Mouse (Mus musculus) yolk sac, embryonic 10.5 days (tissue): Measurements from ENCODE around the gene Apol9a.

ENCODE experiments used
- DNase-seq: peaks from one replicate; pipeline ENCODE4 v3.0.0-alpha.2; 2017; ENCODE audit warnings: low spot score

Gene Apol9a

GRCm38 (mm10) chr15:77376920-77377319 lies 34.0 kb downstream of the Apol9a start:
- DNase-seq: no peak

DNA sequence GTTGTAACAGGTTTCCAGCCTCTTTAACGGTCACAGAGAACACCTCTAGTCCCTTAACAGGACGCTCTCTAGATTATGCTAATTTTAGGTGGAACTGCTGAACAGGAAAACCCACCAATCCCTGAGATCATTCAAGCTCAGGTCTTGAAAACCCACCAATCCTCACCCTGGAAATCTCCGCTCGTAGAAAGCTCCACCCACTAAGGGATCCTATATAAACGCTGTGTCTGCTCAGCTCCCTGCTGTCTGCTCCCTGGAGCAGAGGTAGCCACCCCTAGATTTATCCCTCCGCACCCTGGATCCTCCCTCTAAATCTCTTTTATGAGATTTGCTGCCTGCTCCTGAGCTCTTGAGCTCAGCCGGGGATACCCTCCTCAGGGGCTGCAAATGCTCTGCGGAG lies 40.3 kb downstream of the Apol9a start:
- no peak for DNase-seq

DNA sequence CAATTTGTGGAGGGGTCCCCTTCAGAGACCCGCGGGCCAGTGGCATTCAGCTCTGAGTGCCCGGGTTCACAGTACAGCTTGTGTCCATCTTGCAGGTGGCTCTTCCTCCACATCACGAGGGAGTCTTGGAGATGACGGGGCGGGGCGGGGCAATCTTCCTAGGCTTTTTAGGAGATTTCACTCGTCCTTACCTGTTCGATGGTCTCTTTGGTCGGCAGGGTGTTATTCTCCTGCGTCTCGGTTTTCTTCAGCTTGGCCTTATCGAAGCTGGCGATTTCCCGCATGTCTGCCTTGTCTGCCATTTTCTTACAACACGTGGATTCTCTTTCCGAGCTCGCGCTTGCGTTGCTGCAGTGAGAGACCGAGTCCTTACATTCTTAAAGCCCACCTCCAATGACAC lies 41.0 kb downstream of the Apol9a start:
- DNase-seq: no peak

DNA sequence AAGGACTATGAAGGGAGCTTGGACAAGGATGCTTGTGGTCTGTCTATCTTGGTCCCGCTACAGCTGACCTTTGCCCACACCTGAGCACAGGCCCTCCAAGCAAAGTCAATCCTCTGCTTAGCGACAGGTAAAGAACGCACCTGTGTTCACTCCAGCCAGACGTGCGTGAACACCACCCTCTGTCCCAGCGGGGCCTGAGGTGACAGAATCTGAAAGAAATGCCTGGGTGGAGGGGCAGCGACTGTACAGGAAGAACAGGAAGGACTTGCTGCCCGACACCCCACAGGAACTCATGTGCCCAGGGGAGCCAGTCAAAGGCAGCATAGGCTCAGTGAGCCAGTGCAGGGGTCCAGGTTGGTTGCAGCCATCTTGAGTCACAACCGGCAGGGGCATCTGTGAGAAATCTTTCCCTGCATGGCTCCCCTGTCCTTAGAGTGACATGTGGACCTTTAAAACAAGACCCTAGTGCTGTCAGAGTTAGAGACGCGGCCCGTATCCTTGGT lies 42.1 kb downstream of the Apol9a start:
- DNase-seq: no peak

GRCm38 (mm10) chr15:77368148-77368547 lies 42.8 kb downstream of the Apol9a start:
- peak; percentile 91 for DNase-seq

GRCm38 (mm10) chr15:77367504-77367903 lies 43.4 kb downstream of the Apol9a start:
- peak; percentile 29 for DNase-seq

DNA sequence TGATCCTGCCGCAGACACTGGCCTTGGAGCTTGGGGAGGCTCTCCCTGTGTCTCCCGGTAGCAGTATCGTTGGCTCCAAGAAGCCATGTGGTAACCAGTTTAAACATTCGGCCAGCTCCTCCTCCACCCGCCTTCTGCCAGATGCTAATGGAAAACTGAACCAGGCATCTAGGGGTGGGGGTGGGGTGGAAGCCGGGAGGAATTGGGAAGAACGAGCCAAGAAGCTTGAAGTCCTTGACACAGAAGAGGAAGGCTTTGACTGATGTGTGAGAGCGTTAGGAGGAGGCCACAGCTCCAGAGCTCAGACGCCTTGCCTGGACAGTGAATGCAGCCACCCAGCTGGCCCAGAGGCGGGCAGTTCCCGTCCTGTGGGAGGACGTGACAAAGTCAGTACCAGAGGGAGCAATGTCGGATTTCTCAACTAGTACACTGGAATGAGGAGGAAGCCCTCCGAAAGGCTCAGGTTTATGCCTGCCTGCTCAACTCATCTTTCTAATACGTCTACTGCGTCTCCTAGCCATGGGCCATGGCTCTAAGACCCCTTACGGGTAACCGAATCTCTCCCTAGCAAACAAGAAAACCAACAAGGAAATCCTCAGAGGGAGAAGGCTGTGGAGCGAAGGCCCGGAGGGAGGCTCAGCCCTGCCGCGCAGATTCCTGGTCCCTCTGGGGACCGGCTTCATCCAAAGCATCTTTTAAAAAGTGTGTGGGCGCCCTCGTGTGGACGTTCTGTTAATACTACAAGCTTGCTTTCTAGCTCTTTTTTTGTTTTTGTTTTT lies 44.0 kb downstream of the Apol9a start:
- peak; percentile 76 for DNase-seq

- DNase-seq: no peak
Measured at GRCm38 (mm10) chr15:77365700-77366570, 45.0 kb downstream of the Apol9a start.

DNA sequence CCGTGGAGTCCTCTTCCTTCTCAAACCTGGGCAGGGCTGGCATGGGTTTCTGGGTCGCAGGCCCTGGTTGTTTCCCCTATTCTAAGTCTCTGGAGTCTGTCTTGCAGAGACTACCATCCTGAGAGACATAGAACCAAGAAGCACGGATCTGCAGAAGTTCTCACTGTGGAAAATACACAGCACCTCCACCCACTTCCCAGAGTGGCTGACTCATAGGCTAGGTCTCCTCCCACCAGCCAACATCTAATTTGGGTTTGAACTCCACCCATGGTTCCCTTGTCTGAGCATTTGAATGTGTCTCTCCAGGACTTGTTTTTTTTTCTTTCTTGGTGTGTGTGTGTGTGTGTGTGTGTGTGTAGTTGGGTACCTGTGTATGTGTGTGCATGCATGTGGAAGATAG lies 46.9 kb downstream of the Apol9a start:
- no peak for DNase-seq

DNA sequence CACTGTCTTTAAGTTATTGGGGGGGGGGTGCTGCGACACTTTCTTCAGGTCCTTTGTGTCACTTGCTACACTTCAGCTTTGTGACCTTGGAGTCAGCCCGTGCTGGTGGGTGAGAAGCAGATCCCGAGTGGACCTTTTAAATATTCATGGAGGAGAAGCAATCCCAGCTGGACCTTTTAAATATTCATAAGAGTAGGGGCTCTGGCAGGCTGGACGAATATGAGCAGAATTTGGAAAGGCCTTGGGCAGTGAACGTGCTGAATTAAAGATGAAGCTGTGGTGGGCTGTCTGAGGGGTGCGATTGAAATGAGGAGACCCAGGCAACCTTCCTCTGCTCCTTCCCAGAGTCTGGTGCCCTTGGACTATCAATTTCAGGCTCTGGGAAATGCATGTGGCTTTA lies 47.4 kb downstream of the Apol9a start:
- no peak for DNase-seq

GRCm38 (mm10) chr15:77362952-77363351 lies 48.0 kb downstream of the Apol9a start:
- DNase-seq: no peak

DNA sequence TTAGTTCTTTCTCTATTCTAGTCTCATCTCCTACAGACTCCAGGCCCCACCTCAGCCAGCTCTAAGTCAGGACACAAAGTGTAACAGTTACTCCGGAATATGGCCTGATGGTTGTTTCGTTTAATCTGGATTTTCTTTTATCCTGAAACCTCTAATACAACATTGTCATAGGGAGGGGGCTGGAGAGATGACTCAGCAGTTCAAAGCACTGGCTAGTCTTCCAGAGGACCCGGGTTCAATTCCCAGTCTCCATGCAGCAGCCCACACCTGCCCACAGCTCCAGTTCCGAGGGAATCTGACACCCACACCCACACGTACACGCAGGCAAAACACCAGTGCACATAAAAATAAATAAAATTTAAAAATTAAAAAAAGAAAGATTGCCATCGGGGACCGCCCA lies 51.0 kb downstream of the Apol9a start:
- no peak for DNase-seq

DNA sequence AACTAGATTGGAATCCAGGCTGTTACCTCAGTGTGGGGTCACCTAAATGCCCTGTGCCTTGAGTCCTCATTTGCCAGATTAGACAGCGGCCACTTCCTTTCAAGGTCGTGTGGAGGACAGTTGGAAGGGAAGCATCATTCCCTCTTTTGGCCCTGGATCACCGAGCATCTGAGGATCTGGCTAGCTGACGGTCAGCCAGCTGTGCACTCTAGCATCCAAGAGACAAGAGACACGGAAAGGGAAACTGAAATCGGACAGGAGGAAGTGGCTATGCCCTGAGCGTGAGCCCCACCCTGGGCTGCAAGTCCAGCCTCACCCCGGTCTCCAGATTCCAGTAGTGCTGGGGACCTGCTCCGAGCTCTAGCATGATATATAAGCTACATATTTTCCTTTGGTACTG lies 51.4 kb downstream of the Apol9a start:
- no peak for DNase-seq

GRCm38 (mm10) chr15:77359084-77359483 lies 51.9 kb downstream of the Apol9a start:
- DNase-seq: no peak

DNA sequence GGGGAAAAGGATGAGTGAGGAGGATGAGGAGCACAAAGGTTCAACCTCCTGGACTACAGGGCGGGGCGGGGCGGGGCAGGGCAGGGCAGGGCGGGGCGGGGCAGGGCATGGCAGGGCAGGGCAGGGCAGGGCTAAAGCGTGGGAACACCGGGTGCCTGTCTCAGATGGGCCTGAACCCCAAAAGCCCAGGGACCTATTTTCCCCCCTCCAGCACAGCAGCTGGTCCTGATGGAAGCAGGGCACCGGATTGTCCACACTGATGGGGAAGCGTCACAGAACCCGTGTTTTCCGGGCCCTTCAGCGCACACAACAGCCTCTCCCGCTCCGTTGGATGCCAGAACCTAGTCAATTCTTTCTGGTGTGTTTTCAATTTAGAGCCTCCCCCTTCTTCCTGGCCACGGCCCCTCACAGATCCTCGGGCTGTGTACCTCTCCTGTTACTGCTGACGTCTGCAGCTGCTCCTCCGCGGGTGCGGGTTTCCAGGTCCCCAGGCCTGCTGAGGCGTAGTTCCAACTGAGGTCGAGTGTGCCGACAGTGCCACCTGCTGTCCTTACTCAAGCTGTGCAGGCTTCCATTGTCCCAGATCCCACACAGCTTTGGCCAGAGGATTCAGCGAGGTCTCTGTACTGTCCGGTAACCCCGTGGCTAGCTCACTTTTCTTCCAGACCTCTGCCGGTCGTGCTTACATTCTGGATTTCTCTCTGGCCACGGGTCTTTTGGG lies 52.5 kb downstream of the Apol9a start:
- peak; percentile 86 for DNase-seq

DNA sequence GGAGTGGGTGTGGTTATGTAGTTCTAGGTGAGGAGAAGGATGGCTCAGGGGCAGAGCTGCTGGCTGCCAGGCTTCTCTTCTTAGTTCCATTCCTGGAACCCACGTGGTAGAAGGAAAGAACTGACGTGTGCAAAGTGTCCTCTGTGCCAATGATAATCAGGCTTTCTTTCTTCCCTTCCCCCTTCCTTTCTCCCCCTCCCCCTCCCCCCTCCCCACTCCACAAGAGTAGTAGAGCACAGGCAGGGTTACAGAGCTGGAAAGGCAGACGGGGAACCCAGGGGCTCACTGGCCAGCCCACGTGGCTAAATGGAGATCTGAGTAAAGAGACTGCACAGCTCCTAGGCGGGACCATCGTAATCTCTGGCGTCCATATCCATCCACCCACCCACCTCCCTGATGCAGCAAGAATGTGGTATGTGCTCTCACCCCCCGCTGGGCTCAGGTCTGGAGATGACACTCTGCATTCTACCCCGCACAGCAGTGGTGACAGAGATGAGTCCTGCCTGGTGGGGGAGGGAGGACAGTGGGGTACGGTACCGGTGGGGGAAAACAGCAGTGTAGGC lies 54.6 kb downstream of the Apol9a start:
- peak; percentile 45 for DNase-seq

DNA sequence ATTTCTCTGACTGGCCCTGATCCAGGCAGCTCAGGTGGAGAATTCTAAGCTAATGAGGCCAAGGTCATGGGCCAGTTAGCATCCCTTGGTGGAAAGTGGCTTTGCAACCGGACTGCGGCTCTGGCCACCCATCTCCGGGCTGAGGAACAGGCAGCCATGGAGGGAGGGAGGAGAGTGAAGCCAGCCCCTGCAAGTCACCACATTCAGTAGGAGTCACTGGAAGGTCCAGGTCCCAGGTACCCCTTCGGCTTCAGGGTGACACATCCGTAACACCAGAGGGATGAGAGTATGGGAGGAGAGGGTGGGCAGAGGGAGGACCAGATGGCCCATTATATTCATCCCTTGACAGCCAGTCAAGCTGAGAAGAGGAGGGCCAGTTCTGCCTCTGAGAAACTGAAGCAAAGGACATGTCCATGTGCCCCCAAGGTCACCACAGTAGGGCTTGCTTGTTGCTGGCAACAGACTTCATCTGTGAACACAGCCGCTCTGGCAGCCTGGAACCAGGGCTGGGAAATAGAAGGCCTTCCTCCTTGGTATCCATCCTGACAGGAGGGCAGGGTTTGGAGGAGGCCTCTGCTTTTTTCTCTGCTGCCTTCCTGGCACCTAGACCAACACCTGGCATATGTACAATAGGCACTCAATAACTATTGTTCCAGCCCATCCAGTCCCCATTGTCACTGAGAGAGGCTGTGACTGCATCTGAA lies 55.9 kb downstream of the Apol9a start:
- no peak for DNase-seq

DNA sequence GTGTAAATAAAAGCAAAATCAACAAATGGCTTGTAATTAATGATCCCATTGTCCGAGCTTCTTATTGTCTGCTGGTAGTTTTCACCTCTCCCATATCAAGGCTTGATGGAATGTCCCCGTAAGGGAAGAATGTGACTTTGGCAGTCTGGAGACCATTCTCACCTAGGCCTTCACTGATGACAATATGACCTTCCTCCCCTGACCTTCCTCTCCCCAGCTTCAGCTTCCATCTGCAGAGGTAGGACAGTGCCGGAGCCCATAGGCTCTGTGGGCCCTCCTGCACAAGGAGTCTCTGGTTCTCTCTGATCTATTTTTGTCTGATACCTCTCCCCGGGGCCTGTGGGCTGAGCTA lies 56.5 kb downstream of the Apol9a start:
- no peak for DNase-seq
